Mouse (Mus musculus) ES-E14 (cell line): ENCODE measurements at regions not wholly inside any gene's neighbourhood (a gene's known extent, or its start where the extent isn't known, plus 50 kb on each side); places are given as distances from the start of the nearest gene placed in this dataset.

Source experiments
- DNase-seq: peaks from one replicate; pipeline ENCODE4 v3.0.0-alpha.2; 2013; ENCODE audit warnings: low read depth, low spot score
- H3K27ac ChIP-seq: 2 replicates; pipeline ENCODE4 v1.5.1; 2012; ENCODE audit warnings: low read depth, mild to moderate bottlenecking, low read length, moderate library complexity, mixed read lengths; ENCODE audit not compliant: poor library complexity, insufficient read depth, severe bottlenecking
- H3K36me3 ChIP-seq: 2 replicates; pipeline ENCODE4 v1.6.1; 2012; ENCODE audit warnings: mild to moderate bottlenecking, low read length, moderate library complexity, mixed read lengths; ENCODE audit not compliant: control insufficient read depth, poor library complexity, insufficient read depth, severe bottlenecking
- H3K4me1 ChIP-seq, 2 experiments: fragments of 150-350 bp in 1 of 2; sonication (generic) in 1 of 2; 2 replicates each; pipeline ENCODE4 v1.6.1; 2012; ENCODE audit warnings: low read length in 2 of 2, mild to moderate bottlenecking in 1 of 2, mixed read lengths in 1 of 2; ENCODE audit not compliant: control insufficient read depth in 2 of 2, insufficient read depth in 2 of 2, poor library complexity in 1 of 2
- H3K4me3 ChIP-seq, 2 experiments: fragments of 150-350 bp in 1 of 2; sonication (generic) in 1 of 2; 2 replicates each; pipeline ENCODE4 v1.5.1; 2012; ENCODE audit warnings: low read length in 2 of 2, low read depth in 1 of 2, mild to moderate bottlenecking in 1 of 2, mixed read lengths in 1 of 2; ENCODE audit not compliant: insufficient read depth in 1 of 2, poor library complexity in 1 of 2, severe bottlenecking in 1 of 2
- H3K9ac ChIP-seq: 2 replicates; pipeline ENCODE4 v1.6.1; 2012; ENCODE audit warnings: low read depth, mild to moderate bottlenecking, low read length, mixed read lengths; ENCODE audit not compliant: poor library complexity, insufficient read depth, severe bottlenecking
- H3K9me3 ChIP-seq: fragments of 150-350 bp; sonication (generic); 2 replicates; pipeline ENCODE4 v1.6.1; 2012; ENCODE audit warnings: low read depth, mild to moderate bottlenecking, low read length; ENCODE audit not compliant: control insufficient read depth, insufficient read depth
- CHD2 ChIP-seq: IDR thresholded peaks from 2 replicates; pipeline ENCODE4 v1.6.1; 2014; ENCODE audit warnings: mild to moderate bottlenecking, low read depth, low read length, inconsistent platforms
- HCFC1 ChIP-seq: IDR thresholded peaks from 2 replicates; pipeline ENCODE4 v1.6.1; 2012; ENCODE audit warnings: low read length, inconsistent platforms, borderline replicate concordance; ENCODE audit not compliant: insufficient read depth
- MAFK ChIP-seq: IDR thresholded peaks from 2 replicates; pipeline ENCODE4 v1.6.1; 2014; ENCODE audit warnings: mild to moderate bottlenecking, low read depth, low read length, inconsistent platforms; ENCODE audit not compliant: insufficient read depth
- ZC3H11A ChIP-seq: IDR thresholded peaks from 2 replicates; pipeline ENCODE4 v1.6.1; 2012; ENCODE audit warnings: low read depth, mild to moderate bottlenecking, inconsistent platforms, low read length, borderline replicate concordance
- ZNF384 ChIP-seq: IDR thresholded peaks from 2 replicates; pipeline ENCODE4 v1.6.1; 2012; ENCODE audit warnings: low read depth, low read length, inconsistent platforms
- in situ Hi-C, 2 experiments: fragments of 600-800 bp; cut with MboI; formaldehyde crosslinking; loops; one replicate each; pipeline ENCODE4 v1.15.1; 2025; ENCODE audit warnings: low sequenced_read_pairs in 2 of 2, inconsistent platforms in 1 of 2; ENCODE audit not compliant: unreplicated experiment in 2 of 2

DNA sequence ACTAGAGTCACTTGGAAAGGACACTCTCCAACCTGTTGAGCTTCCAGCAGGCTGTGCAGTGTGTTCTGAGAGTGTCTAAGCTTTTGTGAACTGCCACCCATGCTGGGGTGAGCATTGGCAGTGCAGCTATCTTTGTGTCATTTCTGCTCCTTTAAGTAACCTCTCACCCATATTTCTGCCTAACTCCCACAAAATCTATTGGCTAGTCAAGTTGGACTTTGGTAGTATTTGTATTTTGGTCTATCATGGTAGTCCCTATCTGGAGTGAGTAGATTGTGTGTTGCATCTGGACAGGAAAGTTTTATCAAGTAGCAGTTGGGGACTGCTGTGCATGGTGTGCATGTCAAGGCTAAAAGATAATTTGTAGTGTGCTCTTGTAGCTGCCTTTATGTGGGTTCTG, 132.6 kb upstream of the Tfap2d start:
- H3K27ac ChIP-seq, result no peak overlapping the region
- no peak overlapping the region for H3K4me3 ChIP-seq
- H3K36me3 ChIP-seq, result no peaks in the 10 kb centered on the region
- no peak for DNase-seq
- no peak for TF ChIP-seq HCFC1
- TF ChIP-seq MAFK, result no peak
- TF ChIP-seq CHD2, result no peak
- no peak for TF ChIP-seq ZC3H11A
- no peak for TF ChIP-seq ZNF384
- in situ Hi-C loops, result no loop called here
- no peaks in the 10 kb centered on the region for H3K9me3 ChIP-seq
- no peak overlapping the region for H3K9ac ChIP-seq
- no peaks in the 10 kb centered on the region for H3K4me1 ChIP-seq

- Histone ChIP-seq H3K4me3 (no peak overlapping the region), H3K36me3 (no peaks in the 10 kb centered on the region), H3K9me3 (no peaks in the 10 kb centered on the region), H3K27ac (no peak overlapping the region), H3K4me1 (no peaks in the 10 kb centered on the region), H3K9ac (no peak overlapping the region)
- no peak for DNase-seq
- TF ChIP-seq HCFC1 (no peak), MAFK (no peak), ZC3H11A (no peak), ZNF384 (no peak), CHD2 (no peak)
- in situ Hi-C loops, result no loop called here
These were observed 128.8 kb upstream of the Tfap2d start for GRCm38 (mm10) chr1:18973826-18974620.

DNA sequence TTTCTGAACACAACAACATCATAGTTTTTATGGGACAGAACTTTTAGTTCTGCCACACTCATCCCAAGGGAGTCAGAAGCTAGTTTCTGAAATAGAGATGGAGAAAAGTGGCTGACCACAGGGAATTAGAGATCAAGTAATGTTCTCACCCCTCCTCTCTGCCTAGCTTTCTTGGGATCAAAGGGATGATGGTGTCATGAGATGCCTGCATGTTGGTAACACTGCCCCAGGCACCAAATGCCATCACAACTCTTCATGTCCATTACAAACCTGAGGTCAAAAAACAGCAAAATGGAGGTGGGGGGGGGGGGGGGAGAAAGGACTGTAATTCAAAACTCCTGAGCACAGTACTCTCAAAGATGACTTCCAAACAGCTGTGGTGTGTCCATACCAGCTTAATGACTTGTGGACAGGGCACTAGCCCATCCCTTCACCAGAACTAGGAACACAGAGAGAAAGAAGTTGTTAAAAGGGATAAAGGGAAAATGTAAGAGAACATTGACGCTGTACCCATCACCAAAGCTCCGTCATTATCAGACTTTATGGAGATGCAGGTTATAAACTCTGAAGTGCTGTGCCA, 127.9 kb upstream of the Tfap2d start:
- in situ Hi-C loops, result loop anchor here in 1 of 2 experiments (25.0 kb wide), 1 partner anchor 613 kb away; no protein-coding TSS in a partner anchor
- Histone ChIP-seq H3K4me1 (no peaks in the 10 kb centered on the region), H3K9me3 (no peaks in the 10 kb centered on the region), H3K36me3 (no peaks in the 10 kb centered on the region), H3K4me3 (no peak overlapping the region), H3K9ac (no peak overlapping the region), H3K27ac (no peak overlapping the region)
- no peak for TF ChIP-seq MAFK
- no peak for TF ChIP-seq ZNF384
- no peak for TF ChIP-seq ZC3H11A
- no peak for TF ChIP-seq CHD2
- TF ChIP-seq HCFC1, result no peak
- no peak for DNase-seq

DNA sequence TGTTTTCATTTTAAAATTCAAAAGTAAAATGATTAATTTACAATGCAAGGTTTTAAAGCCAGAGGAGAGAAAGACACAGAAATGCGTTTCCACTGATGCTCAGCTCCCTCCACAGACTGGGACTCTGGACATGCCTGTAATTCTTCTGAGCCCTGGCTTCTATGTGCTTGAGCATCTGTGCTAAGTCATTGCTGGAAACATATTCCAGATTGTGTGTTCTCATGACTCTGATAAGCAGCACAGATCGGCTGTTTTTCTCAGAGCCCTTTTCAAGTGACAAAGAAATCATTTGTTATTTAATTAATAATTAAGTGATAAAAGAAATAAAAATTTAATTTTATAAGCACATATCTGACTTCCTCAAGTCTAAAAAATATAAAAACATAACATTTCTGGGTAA, 127.3 kb upstream of the Tfap2d start:
- no peak for TF ChIP-seq HCFC1
- TF ChIP-seq CHD2, result no peak
- no peak for TF ChIP-seq ZC3H11A
- no peak for TF ChIP-seq MAFK
- in situ Hi-C loops, result loop anchor here in 1 of 2 experiments (25.0 kb wide), 1 partner anchor 613 kb away; no protein-coding TSS in a partner anchor
- no peak overlapping the region for H3K9ac ChIP-seq
- H3K4me1 ChIP-seq, result no peaks in the 10 kb centered on the region
- H3K36me3 ChIP-seq, result no peaks in the 10 kb centered on the region
- no peaks in the 10 kb centered on the region for H3K9me3 ChIP-seq
- no peak overlapping the region for H3K4me3 ChIP-seq
- no peak for DNase-seq
- H3K27ac ChIP-seq, result no peak overlapping the region
